Mouse (Mus musculus): ENCODE results near the gene Bbs4.

- TF ChIP-seq POLR2A (IDR thresholded peaks at IDR 0.05; ENCODE audit: extremely low read depth, insufficient read depth, low read length), result no peak
- TF ChIP-seq CTCF (IDR thresholded peaks at IDR 0.05; ENCODE audit: low read depth, low read length), result no peak
Observed at GRCm38 (mm10) chr9:59278694-59279093, 74.6 kb downstream of the Bbs4 start.
